Mouse (Mus musculus): ENCODE data around the gene Rbm45. TPM values are rescaled to one million over a fixed set of nuclear protein-coding genes. Genes with fewer than 3 reads are reported as not detected.

Gene Rbm45
- polyA plus RNA-seq (2012; rRNA removed) (24.9 and 31.2 TPM in 2 replicates), polyA plus RNA-seq (2014; fragmentation: Nextera tagmentation; extraction: Ambion mirVana) (14.8 and 16.8 TPM in 2 replicates)

DNA sequence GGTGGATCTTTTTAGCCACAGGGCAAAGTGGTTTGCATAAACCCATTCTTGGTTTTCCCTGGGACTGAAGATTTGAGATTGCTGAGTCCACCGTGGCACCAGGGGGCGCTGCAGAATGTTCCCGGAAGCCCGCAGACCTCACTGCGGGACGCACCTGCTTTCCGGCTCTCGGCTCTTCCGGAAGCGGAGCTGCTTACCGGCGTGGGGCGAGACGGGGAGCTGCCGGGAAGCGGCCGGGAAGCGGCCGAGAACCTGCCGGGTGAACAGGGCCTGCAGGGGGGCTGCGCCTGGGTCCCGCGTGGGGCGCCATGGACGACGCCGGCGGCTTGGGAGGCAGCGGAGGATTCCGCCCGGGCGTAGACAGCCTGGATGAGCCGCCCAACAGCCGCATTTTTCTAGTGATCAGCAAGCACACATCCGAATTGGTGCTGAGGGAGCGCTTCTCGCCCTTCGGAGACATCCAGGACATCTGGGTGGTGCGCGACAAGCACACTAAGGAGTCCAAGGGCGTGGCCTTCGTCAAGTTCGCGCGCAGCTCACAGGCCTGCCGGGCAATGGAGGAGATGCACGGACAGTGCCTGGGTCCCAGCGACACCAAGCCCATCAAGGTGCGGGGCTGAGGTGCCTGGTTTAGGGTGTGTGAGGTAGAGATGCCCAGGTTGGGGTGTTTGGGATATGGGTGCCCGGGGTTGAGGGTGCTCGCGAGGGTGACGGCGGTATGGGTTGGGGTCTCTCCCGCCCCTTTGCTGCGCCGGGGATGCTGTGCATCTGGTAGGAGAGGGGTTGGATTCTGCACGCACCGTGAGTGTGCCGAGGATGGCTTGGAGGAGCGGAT, at the start of gene Rbm45:
Gene Rbm45, plus strand, starts transcription at position 164 of the 835 bp plus-strand sequence.
- TF ChIP-seq POLR2A (IDR thresholded peaks at IDR 0.05; ENCODE audit: borderline replicate concordance, extremely low read depth, insufficient read depth, insufficient read length), result 0 out of 2 replicates have a peak, but pooled peaks have one; percentile 60
- under 1% methylated on average over 61 of the region's 61 CpGs for WGBS
- H3K9ac ChIP-seq (ENCODE audit: low read depth, low read length, severe bottlenecking), result peak within 1 kb of the TSS; percentile 87
- H3K27ac ChIP-seq (replicated peaks; ENCODE audit: low read depth, low read length), result 0 out of 2 replicates have a peak within 1 kb of the TSS, but pooled peaks have one; percentile 38
- ATAC-seq (ENCODE audit: low FRiP score, low read depth), result peak; percentile 90
- H3K4me1 ChIP-seq (ENCODE audit: control insufficient read depth, insufficient read depth, low read length), result peaks cover 5% of the 10 kb centered on the region
- H3K4me3 ChIP-seq (replicated peaks; ENCODE audit: low read length), result peak within 1 kb of the TSS; percentile 97
- H3K27me3 ChIP-seq (ENCODE audit: control insufficient read depth, insufficient read depth, low read length), result no peaks in the 10 kb centered on the region
- peaks cover 26% of the 10 kb centered on the region for H3K36me3 ChIP-seq (ENCODE audit: control insufficient read depth, insufficient read depth, low read length)
- H3K4me2 ChIP-seq (replicated peaks; ENCODE audit: low read depth, low read length, severe bottlenecking), result peak within 1 kb of the TSS; percentile 84
- no peaks in the 10 kb centered on the region for H3K9me3 ChIP-seq (ENCODE audit: control insufficient read depth, low read length)
- DNase-seq (ENCODE audit: low spot score), result peak; percentile 86

DNA sequence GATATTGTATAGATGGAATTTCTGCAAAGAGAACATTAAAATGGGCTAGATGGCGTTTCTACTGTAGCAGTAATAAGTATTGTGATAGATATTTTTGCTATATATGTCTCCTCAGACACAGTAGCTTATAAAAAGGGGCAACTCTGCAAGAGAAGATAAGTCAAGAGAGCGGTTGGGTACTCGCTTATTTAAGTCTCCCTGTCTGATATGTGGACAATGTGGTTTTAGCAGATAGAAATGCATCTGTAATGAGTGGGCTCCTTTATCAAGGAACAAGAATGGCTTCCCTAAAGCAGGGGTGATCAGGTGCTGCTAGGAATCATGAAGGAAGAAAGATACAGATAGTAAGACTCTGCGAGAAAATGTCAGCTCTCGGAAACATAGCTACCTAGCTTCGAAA, 49.4 kb upstream of the Rbm45 start:
- Histone ChIP-seq H3K4me2 (replicated peaks; ENCODE audit: low read depth, low read length, severe bottlenecking) (no peak overlapping the region), H3K4me1 (ENCODE audit: control insufficient read depth, insufficient read depth, low read length) (no peaks in the 10 kb centered on the region; the same call in 1 of the 2 replicates), H3K36me3 (ENCODE audit: control insufficient read depth, insufficient read depth, low read length) (no peaks in the 10 kb centered on the region), H3K9ac (ENCODE audit: low read depth, low read length, severe bottlenecking) (no peak overlapping the region), H3K4me3 (replicated peaks; ENCODE audit: low read length) (no peak overlapping the region), H3K27me3 (ENCODE audit: control insufficient read depth, insufficient read depth, low read length) (no peaks in the 10 kb centered on the region), H3K27ac (replicated peaks; ENCODE audit: low read depth, low read length) (no peak overlapping the region), H3K9me3 (ENCODE audit: control insufficient read depth, low read length) (no peaks in the 10 kb centered on the region)
- DNase-seq (ENCODE audit: low spot score) (no peak), ATAC-seq (ENCODE audit: low FRiP score, low read depth) (no peak)
- WGBS, result 79% methylated on average over 6 of the region's 6 CpGs
- no peak for TF ChIP-seq POLR2A (IDR thresholded peaks at IDR 0.05; ENCODE audit: borderline replicate concordance, extremely low read depth, insufficient read depth, insufficient read length)

DNA sequence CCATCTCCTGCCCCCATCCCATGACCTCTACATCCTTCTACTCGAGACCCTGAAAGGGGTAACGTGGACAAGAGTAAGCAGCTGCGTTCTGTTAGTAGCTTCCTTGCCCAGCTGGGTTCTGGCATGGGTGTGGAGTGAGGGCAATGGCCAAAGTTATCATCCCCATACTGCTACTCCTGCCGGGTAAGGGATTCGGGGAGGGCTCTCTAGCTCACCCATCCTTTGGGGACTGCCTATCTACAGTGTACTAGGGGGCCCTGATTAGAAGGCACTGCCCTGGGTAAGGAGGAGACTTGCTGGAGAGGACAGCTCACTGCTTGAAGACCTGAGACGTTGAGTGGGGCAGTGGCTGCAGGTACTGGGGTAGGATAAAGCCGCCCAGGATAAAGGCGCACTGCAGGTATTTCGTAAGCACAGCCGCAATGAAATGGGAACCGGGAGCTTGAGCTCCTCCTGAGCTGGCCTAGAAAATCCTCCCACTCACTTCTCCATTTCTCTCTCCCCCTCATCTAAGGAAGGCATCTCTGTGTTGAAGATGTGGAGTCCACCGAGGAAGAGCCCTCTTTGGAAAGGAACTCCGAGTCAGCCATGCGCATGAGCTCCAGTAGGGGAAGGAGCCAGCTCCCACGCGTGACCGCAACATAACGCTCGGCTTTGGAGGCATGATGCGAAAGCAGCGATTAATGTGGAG, 46.5 kb upstream of the Rbm45 start:
- Histone ChIP-seq H3K4me1 (ENCODE audit: control insufficient read depth, insufficient read depth, low read length) (no peaks in the 10 kb centered on the region; the same call in 1 of the 2 replicates), H3K27ac (replicated peaks; ENCODE audit: low read depth, low read length) (no peak overlapping the region), H3K9me3 (ENCODE audit: control insufficient read depth, low read length) (no peaks in the 10 kb centered on the region), H3K9ac (ENCODE audit: low read depth, low read length, severe bottlenecking) (no peak overlapping the region), H3K27me3 (ENCODE audit: control insufficient read depth, insufficient read depth, low read length) (no peaks in the 10 kb centered on the region), H3K4me2 (replicated peaks; ENCODE audit: low read depth, low read length, severe bottlenecking) (no peak overlapping the region), H3K36me3 (ENCODE audit: control insufficient read depth, insufficient read depth, low read length) (no peaks in the 10 kb centered on the region), H3K4me3 (replicated peaks; ENCODE audit: low read length) (no peak overlapping the region)
- DNase-seq (ENCODE audit: low spot score) (no peak), ATAC-seq (ENCODE audit: low FRiP score, low read depth) (no peak)
- WGBS, result 83% methylated on average over 21 of the region's 21 CpGs
- TF ChIP-seq POLR2A (IDR thresholded peaks at IDR 0.05; ENCODE audit: borderline replicate concordance, extremely low read depth, insufficient read depth, insufficient read length), result no peak

DNA sequence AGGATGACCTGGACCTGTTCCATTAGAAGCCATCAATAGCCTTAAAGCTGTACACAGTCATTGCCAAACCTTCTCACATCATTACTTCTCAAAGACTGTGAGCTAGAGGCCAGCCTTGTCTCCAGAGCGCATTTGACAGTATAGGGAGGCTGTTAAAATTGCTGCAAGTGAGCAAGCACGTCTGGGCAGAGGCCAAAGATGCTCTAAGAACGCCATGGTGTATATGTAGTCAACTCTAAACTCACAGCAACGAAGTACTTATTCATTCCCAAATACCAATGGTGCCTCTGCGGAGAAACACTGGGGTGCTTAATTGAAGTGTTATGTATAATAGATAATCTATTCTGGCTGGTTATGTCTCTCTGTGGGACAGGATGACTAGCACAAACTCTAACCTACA, 45.3 kb upstream of the Rbm45 start:
- H3K9ac ChIP-seq (ENCODE audit: low read depth, low read length, severe bottlenecking), result no peak overlapping the region
- no peaks in the 10 kb centered on the region for H3K9me3 ChIP-seq (ENCODE audit: control insufficient read depth, low read length)
- H3K4me3 ChIP-seq (replicated peaks; ENCODE audit: low read length), result no peak overlapping the region
- DNase-seq (ENCODE audit: low spot score) (peak; percentile 8), ATAC-seq (ENCODE audit: low FRiP score, low read depth) (peak; percentile 23; the same call in 1 of the 2 replicates)
- no peak for TF ChIP-seq POLR2A (IDR thresholded peaks at IDR 0.05; ENCODE audit: borderline replicate concordance, extremely low read depth, insufficient read depth, insufficient read length)
- H3K27me3 ChIP-seq (ENCODE audit: control insufficient read depth, insufficient read depth, low read length), result no peaks in the 10 kb centered on the region
- H3K4me2 ChIP-seq (replicated peaks; ENCODE audit: low read depth, low read length, severe bottlenecking), result no peak overlapping the region
- no peak overlapping the region for H3K27ac ChIP-seq (replicated peaks; ENCODE audit: low read depth, low read length)
- no peaks in the 10 kb centered on the region; the same call in 1 of the 2 replicates for H3K4me1 ChIP-seq (ENCODE audit: control insufficient read depth, insufficient read depth, low read length)
- 81% methylated on average over 5 of the region's 5 CpGs for WGBS
- H3K36me3 ChIP-seq (ENCODE audit: control insufficient read depth, insufficient read depth, low read length), result no peaks in the 10 kb centered on the region

DNA sequence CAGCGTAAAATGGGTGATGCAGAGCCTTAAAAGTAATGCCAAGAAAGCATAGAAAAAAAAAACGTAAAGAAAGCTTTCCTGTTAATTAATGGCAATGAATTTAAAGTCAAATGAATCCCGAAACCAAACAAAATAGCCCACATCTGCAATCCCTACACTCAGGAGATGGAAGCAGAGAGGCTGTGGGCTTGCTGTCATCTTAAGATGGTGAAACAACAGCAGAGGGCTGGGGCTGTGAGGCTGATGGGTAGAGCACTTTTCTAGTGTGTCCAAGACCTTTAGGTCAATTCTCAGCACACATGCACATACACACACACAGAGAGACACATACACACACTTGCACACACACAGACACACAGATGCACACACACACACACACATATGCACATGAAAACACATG, 43.6 kb upstream of the Rbm45 start:
- 79% methylated on average over 3 of the region's 3 CpGs for WGBS
- Histone ChIP-seq H3K27ac (replicated peaks; ENCODE audit: low read depth, low read length) (no peak overlapping the region), H3K4me3 (replicated peaks; ENCODE audit: low read length) (no peak overlapping the region), H3K4me2 (replicated peaks; ENCODE audit: low read depth, low read length, severe bottlenecking) (no peak overlapping the region), H3K9ac (ENCODE audit: low read depth, low read length, severe bottlenecking) (no peak overlapping the region), H3K27me3 (ENCODE audit: control insufficient read depth, insufficient read depth, low read length) (no peaks in the 10 kb centered on the region), H3K9me3 (ENCODE audit: control insufficient read depth, low read length) (no peaks in the 10 kb centered on the region), H3K36me3 (ENCODE audit: control insufficient read depth, insufficient read depth, low read length) (no peaks in the 10 kb centered on the region), H3K4me1 (ENCODE audit: control insufficient read depth, insufficient read depth, low read length) (no peaks in the 10 kb centered on the region; the same call in 1 of the 2 replicates)
- ATAC-seq (ENCODE audit: low FRiP score, low read depth) (no peak), DNase-seq (ENCODE audit: low spot score) (no peak)
- no peak for TF ChIP-seq POLR2A (IDR thresholded peaks at IDR 0.05; ENCODE audit: borderline replicate concordance, extremely low read depth, insufficient read depth, insufficient read length)

Measured in limb, embryonic 14.5 days (tissue).